Mouse (Mus musculus) heart, postnatal 10 days (tissue): ENCODE measurements around the gene Exoc2. TPM values are rescaled to one million over a fixed set of nuclear protein-coding genes. Genes with fewer than 3 reads are reported as not detected.

Experiments used
- DNase-seq, 2 experiments: peaks; one replicate each; pipeline ENCODE4 v3.0.0; 2021
- intact Hi-C: fragments of 180-260 bp; cut with DNase I; formaldehyde crosslinking; loops from one replicate; pipeline ENCODE4 v1.15.1; 2025
- total RNA-seq, 2 experiments: library from RNA; stranded (reverse); gene quantifications; 2 replicates each; pipeline ENCODE4 v1.2.3; 2021

The Exoc2 gene
- total RNA-seq, 2 experiments from 2014 or later = 18.5 to 20.6 TPM

DNA sequence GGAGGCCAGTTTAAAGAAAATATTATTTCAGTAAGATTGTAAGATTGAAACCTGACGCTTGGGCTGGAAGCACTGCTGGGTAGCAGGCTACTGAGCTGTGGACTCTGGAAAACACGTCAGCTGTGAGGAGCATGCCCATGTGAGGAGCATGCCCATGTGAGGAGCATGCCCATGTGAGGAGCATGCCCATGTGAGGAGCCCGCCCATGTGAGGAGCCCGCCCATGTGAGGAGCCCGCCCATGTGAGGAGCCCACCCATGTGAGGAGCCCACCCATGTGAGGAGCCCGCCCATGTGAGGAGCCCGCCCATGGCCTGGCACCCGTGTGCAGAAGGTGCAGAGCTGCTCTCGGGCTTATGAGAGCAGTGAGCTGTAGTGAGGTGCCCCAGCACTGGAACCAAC, 139.0 kb downstream of the Exoc2 start:
- intact Hi-C loops = no loop called here
- DNase-seq = no peak

DNA sequence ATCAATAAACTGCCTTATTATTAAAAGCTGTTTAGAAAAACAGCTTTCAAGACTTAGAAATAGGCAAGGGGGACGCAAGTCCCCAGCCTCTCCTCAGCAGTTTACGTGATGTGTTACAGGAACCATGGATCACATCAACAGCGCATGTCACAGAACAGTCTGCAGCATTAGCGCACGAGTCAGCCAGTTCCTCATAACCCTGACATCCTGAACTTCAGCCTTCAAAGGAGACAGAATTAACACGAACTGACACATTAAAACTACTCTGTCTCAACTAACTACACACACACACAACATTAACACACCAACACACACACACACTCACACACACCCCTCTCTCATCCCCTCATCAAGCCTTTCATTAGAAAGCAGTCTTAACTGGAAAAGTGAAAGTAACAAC, 139.5 kb downstream of the Exoc2 start:
- DNase-seq = no peak
- intact Hi-C loops = no loop called here

DNA sequence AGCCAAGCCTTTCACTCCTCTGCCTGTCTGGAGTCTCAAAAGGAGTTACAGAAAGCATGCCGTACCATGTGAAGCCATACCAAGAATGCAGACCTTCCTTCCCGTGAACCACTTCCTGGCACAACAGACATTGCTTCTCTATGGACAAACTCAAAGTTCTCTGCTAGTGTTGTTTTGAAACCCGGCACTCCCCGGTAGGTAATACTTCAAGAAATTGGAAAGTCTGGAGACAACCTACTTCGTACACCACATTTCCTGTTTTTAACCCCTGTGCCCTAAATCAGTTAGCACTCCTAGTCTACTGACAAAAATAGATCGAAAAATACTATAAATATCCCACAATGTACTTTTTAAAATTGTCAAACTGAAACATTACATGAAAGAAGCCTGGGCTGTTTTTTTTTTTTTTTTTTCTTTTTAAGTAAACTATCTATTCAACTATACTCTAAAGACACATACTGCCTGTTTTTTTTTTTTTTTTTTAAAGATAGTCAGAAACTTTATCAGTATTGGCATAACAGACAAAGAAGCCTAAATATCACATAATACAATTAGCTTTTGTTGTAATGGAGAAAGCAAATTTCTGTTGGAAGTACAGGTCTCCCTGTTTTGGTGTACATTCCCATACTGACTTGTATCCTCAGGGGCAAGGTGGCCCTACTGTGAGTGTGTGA, 140.3 kb downstream of the Exoc2 start:
- intact Hi-C loops = no loop called here
- no peak for DNase-seq

DNA sequence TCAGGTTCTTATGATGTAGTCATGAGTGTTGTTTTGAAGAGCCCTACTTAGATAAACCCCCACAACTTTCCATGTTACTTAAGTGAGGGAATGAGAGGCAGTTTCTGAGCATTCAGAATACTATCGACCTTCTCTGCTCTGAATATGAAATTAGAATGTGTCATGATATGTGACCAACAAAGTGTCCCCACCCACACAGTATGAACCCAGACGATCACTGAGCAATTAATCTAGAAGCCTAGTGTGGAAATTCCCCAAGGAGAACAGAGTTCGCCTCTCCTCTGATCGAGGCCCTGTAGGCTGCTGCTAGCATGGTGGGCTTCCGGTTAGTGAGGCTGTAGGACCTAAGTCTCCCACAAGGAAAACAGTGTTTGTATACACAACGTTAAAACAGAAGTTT, 142.5 kb downstream of the Exoc2 start:
- DNase-seq = no peak

DNA sequence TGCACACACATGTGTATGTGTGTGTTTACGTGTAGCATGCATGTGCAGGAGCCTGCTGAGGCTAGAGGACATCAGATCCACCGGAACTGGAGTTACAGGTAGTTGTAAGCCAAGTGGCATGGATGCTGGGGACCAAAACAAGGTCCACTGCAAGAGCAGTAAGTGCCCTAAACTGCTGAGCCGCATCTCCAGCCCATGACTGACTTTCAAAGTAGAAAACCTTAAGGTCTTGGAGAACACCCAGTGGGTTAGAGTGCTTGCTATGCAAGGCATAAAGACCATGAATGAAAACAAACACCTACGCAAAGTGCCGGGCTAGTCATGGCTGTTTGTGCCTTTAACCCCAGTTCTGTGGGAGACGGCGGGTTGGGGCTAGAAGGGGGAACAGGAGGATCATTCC, 147.4 kb downstream of the Exoc2 start:
- intact Hi-C loops = no loop called here
- DNase-seq = no peak

More for the DNA sequence above, 142.5 kb downstream of the Exoc2 start:
- intact Hi-C loops = no loop called here

DNA sequence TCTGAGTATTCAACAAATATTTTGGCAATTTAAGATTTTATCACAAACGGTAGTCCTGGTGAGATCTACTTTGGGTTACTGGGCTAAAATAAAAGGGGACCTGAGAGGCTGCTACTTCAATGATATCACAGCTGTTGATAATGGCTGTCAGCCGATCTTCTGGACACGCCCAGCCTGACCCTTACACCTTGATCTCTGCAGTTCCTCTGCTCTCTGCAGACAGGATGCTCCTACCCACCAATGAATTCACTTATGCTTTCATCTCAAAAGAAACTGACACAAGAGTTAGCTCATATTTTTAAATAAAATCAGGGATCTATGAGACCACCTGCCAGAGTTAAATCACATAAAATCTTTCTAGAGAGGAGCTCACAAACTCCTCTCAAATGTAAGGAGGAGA, 149.0 kb downstream of the Exoc2 start:
- intact Hi-C loops = no loop called here
- DNase-seq = no peak

DNA sequence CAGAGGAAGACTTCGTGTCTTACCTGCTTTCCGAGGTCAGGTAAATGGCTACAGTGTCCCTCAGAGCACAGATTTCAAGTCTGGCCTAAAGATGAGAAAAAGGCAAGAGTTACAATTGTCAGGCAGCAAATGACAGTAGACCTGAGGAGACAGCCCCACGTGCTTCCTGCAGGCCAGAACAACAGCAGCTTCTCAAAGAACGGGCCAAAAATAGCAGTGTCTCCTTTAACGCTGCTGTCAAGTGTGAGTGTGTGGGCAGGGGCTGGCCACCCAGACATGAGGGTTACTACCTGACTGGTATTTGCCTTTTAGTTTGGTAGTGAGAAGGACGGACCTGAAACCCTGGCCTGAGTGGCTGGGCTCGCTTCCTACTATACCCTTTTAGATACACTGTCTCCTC, 153.3 kb downstream of the Exoc2 start:
- no peak for DNase-seq
- intact Hi-C loops = no loop called here

DNA sequence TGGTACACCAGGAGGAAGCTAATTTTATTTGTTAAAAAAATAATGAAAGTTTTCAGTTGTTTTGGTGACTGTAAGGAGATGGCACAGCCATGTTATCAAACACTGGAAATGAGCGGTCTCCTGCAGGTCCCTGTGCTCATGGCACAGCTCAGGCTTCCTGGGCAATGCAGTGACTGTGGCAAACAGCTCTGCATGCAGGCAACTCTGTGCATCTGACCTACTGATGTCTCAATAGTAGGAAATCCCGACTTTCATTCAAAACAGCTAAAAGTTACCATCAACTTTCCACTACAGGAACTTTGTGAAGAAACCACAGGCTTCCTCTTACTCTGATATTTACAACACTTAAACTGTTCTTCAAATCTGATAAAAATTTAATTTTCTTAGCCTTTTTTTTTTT, 154.0 kb downstream of the Exoc2 start:
- DNase-seq = no peak
- intact Hi-C loops = no loop called here

DNA sequence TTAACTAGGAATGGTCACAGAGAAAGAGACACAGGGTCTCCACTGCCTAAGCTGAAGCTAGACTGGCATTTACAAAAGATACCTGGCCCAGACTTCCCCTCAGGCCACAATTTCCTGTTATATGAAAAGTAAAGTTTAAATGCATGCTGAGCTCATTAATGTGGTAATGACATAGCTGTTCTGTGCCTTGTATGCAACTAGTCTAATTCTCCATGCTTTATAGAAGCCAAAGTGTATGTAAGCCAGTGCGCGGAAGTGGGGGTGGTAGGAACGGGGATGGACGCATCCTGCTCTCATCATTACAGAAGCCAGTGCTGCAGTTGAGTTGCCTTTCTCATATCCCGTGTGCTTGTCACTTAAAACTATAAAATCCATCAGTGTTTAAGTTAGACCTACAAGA, 156.5 kb downstream of the Exoc2 start:
- no peak for DNase-seq
- intact Hi-C loops = no loop called here

DNA sequence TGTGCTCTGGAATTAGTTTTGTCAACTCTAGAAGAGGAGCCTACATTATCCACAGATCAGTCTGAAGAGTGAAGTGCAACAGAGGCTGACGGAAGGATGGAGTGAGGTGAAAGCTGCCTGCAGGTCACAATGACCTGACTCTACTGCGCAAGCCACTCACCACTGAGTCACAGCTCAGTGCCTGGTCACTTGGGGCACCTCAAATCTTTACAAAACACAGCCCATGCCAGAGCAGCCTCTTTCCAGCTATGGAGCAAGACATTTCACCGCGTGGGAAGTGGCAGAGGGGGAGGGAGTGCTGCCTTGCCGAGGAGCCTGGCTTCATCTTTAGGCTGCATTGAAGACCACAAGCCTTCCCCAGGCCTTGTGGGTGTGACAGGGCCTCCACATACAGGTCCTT, 159.6 kb downstream of the Exoc2 start:
- no peak for DNase-seq
- intact Hi-C loops = no loop called here

DNA sequence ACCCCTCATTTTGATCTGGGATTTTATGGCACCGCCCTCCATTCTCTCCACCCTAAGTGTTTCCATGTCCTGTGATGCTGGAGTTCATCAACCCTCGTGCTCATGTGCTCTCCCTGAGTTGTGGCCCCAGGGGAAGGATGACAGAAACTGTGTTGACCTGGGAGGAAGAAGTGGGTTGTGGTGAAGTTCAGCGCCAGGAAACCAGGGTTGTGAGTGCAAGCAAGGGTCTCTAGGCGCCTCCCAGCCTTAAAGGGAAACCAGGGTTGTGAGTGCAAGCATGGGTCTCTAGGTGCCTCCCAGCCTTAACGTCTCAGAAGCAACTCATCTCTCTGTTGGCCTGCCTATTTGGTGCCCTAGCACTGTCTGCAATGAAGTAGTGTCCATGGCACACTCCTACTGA, 160.4 kb downstream of the Exoc2 start:
- no peak for DNase-seq
- intact Hi-C loops = no loop called here

DNA sequence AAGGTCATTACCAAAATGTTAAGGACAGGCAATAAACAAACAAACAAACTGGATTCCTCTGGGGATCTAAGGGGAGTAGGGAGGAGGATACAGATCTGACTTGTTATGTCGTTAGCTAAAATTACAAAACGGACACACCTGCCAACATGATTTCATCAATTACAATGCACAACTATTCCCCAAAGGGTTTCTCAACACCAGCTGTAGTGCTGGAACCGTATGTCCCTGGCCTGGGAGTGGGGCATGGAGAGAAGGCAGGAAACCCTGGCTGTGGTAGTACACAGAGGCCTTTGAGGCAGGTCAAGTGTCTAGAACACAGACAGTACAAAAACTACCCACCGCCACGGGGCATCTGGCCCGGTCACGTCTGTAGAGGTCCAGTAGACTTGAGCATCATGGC, 164.7 kb downstream of the Exoc2 start:
- DNase-seq = no peak
- intact Hi-C loops = no loop called here

DNA sequence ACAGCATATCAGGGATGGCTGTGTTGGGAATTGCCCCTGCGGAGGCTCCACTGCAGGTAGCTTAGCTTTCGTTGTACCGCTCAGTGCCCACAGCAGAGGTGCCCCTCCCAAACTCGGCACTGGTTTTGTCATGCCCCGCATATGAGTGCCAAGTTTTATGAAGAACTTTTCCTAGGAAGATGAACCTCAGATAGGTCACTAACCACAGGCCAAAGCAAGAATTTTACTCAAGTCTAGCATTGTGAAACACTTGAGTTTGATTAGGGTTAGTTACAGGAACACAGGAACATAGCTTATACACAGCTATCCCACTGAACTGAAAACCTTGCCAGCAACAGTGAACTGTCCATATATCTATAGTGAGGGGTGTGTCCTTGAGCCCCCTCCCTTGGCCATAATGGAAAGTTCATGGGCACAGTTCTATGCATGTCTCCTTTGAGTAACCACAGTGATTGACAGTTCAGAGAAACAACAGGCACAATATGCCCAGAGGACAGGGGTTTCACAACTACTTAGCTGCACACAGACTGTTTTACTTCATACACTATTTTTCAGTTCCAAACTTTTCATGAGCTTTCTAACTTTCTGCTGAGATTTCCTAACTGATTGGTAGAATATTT, 171.4 kb downstream of the Exoc2 start:
- intact Hi-C loops = no loop called here
- no peak for DNase-seq

DNA sequence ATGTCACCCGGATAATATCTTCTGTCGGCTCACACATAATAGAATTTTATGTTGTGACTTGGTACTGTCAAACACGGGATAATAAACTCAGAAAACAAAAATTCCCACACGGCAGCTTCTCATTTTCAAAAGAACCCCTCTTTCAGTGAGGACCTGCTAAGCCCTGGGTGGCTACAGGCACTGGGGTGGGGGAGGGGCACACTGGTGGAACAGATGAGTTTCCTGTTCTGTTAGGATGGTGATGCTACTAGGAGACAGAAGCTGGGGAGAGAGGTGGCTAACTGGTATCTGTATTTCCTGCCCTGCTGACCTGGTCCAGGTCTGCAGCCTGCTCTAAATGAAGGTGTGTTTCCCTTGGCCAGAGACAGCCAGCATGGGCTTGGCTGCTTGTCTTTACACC, 172.0 kb downstream of the Exoc2 start:
- no peak for DNase-seq
- intact Hi-C loops = no loop called here

DNA sequence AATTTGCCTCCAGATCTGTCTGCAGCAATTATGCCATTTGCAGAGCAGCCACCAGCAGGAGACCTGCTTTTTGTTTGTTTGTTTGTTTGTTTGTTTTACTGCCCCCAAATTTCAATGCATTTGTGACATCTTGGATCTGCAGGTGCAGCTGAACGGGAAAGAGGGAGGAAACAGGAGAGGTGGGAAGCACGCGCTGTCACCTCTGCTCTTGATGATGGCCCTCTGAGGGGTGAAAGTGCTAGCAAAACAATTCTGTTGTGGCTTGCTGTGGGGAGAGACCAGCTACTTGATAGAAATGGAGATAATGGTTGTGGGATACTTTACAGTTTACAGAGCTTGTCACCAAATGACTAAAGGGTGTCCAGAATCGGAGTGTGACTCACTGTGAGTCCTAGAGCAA, 177.9 kb downstream of the Exoc2 start:
- no peak for DNase-seq
- intact Hi-C loops = no loop called here

DNA sequence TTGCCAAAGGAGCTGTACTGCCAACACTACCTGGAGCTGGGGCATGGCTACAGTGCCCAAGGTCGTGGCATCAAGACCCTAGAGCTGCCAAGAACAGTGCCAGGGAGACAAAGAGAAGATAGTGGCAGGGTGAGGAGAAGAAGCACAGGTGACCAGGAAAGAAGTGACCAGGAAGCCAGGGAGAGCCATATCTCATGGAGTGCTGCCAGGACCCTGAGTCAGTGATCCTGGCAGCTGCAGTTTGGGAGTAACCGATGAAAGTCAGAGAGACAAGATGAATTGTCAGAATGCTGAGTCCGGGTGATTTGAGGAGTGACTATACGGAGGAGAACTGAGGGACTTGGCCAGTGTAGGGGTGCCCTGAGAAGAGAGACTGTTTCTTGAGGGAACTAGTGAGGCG, 180.3 kb downstream of the Exoc2 start:
- no peak for DNase-seq
- intact Hi-C loops = no loop called here

DNA sequence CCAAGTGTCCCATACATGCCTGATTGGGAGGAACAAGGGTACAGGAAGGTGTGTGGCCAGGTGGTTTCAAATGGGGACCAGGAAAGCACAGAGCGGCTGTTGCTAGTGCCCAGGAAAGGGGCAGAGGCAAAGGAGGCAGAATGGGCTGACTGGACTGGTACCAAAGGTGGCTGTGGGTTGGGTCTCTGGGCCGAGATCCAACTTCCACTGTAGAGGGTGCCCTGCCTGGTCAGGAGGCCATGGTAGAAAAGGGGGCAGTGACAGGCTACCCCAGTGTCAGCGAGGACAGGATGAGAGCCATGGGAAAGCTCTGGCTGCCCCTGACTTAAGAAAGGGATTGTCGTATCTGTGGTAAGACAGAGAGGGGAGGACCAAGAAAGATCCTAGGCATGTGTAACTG, 180.7 kb downstream of the Exoc2 start:
- intact Hi-C loops = no loop called here
- no peak for DNase-seq

DNA sequence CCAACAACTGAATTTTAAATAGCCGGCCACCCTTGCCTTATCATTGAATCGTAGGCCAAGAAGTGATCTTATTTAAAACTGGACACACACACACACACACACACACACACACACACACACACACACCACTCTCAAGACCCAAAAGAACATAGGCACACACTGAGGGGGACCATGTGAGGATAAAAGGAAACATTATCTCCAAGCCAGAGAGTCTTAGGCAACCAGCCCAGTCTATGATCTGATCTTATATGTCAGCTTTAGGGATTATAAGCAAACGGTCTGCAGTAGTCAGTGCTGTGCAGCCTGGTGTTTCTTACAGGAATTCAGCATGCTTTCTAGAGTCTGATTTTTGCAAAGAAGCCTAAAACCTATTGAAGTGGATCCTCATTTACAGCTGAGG, 181.2 kb downstream of the Exoc2 start:
- intact Hi-C loops = no loop called here
- DNase-seq = no peak

DNA sequence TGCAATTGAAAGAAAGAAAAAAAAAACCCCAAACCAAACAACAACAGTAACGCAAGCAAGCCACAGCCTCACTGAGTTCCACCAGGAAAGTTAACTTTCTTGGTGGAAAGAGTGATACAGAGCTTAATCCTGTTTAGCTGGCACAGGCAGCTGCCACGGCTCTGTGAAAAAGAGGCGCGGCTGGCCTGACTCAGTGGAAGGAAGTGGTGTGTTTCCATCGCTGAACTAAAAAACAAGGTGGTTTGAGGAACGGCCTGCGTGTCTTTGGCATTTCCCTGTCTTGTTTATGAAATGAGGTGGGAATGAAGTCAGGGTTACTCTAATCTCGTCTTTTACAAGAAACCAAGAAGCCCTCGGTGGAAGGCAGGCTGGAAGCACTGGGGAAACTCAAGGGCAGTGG, 181.6 kb downstream of the Exoc2 start:
- intact Hi-C loops = no loop called here
- DNase-seq = no peak

DNA sequence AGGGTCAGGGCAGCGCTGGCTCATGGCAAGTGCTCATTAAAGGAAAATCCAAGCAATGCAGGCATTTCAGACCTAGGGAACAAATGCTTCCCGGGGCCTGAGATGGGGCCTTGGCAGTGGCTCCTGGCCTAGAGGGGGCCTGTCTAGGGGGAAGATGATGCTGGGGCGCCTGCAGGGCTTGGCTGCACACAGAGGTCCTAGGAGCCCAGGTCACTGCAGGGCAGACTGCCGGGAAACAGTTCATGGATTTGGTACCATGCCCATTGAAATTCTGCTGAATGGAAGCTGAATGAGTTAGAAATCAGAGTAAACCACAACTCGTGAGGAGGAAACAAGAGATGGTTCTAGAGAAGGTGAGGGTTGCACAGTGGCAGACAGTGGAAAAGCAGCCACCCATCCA, 183.9 kb downstream of the Exoc2 start:
- intact Hi-C loops = no loop called here
- no peak for DNase-seq

DNA sequence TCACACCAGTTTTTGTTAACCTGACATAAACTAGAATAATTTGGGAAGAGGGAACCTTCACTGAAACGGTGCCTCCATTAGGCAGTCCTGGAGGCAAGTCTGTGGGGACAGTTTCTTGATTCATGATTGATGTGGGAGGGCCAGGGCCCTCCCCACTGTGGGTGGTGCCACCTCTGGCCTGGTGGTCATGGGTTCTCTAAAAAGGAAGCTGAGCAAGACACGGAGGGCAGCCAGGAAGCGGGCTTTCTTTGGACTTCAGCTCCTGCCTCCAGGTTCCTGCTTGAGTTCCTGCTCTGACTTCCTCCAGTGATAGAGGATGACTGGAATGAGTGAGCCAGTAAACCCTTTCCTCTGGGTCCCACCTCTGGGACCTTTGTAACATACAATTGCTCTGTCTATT, 185.5 kb downstream of the Exoc2 start:
- intact Hi-C loops = no loop called here
- no peak for DNase-seq

DNA sequence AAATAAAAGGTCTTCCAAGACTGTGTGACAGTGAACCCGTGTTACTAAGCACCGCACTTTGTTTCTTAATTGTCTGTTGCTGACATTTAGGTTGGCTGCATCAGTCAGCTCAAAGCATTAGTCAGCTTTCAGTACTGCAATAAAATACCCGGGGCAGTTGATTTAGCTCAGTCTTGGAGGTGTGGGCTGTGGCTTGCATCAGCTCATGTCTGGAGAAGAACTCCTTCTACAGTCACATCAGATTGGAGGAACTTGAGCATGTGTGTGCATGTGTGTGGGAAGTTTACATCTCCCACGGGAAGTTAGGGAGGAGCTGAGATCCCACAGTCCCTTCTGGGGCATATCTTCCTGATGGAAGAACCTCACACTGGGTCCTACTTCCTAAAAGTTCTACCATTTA, 185.9 kb downstream of the Exoc2 start:
- intact Hi-C loops = no loop called here
- no peak for DNase-seq

DNA sequence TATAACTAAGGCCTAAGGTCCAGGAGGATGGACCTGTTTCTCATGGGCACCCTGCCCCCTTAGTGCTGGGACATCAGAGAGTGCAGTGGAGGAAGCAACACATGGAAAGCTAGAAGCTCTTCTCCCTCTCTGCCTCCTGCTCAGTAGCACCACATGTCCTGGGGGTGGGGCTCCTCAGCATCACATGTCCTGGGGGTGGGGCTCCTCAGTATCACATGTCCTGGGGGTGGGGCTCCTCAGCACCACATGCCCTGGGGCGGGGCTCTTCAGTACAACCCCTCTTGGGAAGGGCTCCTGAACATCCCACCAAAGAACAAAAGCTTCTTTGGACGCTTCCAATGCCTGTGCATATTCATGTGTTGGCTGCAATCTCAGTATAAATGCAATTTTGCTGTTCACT, 186.3 kb downstream of the Exoc2 start:
- intact Hi-C loops = no loop called here
- DNase-seq = no peak
